Mouse (Mus musculus): Measurements from ENCODE around the gene Olfr527. TPM values are rescaled to one million over a fixed set of nuclear protein-coding genes. Genes with fewer than 3 reads are reported as not detected.

Olfr527 gene
- polyA plus RNA-seq (2016; fragmentation: Nextera tagmentation; extraction: Ambion mirVana): not detected in 2 replicates

- no peak for DNase-seq (ENCODE audit: low spot score)
- Histone ChIP-seq H3K27ac (no peak within 1 kb of the TSS), H3K4me3 (no peak within 1 kb of the TSS), H3K36me3 (no peaks in the 10 kb centered on the region), H3K9me3 (no peaks in the 10 kb centered on the region), H3K27me3 (ENCODE audit: insufficient read depth, poor library complexity, severe bottlenecking) (no peaks in the 10 kb centered on the region), H3K4me1 (no peaks in the 10 kb centered on the region)
- 90% methylated on average over 2 of the region's 2 CpGs for WGBS
Observed at GRCm38 (mm10) chr7:140333717-140334116, at the start of gene Olfr527. Olfr527 (plus strand) TSS chr7:140334017.

GRCm38 (mm10) chr7:140295746-140296145 is 38.1 kb upstream of the Olfr527 start:
- WGBS: 83% methylated on average over 9 of the region's 9 CpGs
- H3K27ac ChIP-seq: no peak overlapping the region
- H3K27me3 ChIP-seq (ENCODE audit: insufficient read depth, poor library complexity, severe bottlenecking): no peaks in the 10 kb centered on the region
- no peaks in the 10 kb centered on the region for H3K9me3 ChIP-seq
- H3K36me3 ChIP-seq: no peaks in the 10 kb centered on the region
- no peak for DNase-seq (ENCODE audit: low spot score)
- H3K4me3 ChIP-seq: no peak overlapping the region
- H3K4me1 ChIP-seq: no peaks in the 10 kb centered on the region

DNA sequence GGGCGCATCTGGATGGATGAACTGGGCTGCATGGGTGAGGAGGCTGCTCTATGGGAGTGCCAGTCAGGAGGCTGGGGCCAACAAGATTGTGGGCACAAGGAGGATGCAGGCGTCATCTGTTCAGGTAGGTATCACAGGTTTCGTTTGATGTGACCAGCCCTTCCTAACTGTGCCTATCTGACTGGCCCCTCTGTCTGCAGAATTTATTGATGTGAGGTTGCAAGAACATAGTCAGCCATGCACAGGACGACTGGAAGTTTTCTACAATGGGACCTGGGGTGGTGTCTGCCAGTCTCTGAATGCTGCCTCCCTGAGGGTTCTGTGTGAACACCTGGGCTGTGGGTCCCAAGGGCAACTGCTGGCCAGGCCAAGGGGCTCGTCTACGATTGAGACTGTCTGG is 36.9 kb upstream of the Olfr527 start:
- H3K4me1 ChIP-seq: no peaks in the 10 kb centered on the region
- H3K9me3 ChIP-seq: no peaks in the 10 kb centered on the region
- DNase-seq (ENCODE audit: low spot score): no peak
- no peaks in the 10 kb centered on the region for H3K27me3 ChIP-seq (ENCODE audit: insufficient read depth, poor library complexity, severe bottlenecking)
- H3K36me3 ChIP-seq: no peaks in the 10 kb centered on the region
- WGBS: 67% methylated on average over 6 of the region's 6 CpGs
- no peak overlapping the region for H3K27ac ChIP-seq
- no peak overlapping the region for H3K4me3 ChIP-seq

DNA sequence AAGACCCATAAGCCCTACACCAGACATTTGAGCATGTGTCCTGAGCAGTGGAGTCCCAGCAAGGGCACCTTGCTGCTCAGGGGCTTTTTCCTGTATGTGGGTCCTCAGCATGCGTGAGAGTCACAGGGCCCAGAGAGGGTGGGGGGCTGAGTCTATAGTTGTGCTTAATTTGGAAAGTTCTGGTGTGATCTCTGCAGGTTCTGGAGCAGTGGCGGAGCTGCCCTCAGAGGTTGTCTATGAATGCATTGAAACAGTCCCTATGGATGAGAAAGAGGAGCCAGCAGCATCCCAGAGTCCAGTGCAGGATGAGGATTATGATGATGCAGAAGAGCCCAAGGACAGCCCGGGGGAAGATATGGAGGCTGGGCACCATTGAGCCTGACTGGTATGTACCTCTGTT is 34.4 kb upstream of the Olfr527 start:
- H3K9me3 ChIP-seq: no peaks in the 10 kb centered on the region
- 74% methylated on average over 3 of the region's 3 CpGs for WGBS
- DNase-seq (ENCODE audit: low spot score): no peak
- no peaks in the 10 kb centered on the region for H3K27me3 ChIP-seq (ENCODE audit: insufficient read depth, poor library complexity, severe bottlenecking)
- no peaks in the 10 kb centered on the region for H3K36me3 ChIP-seq
- no peak overlapping the region for H3K4me3 ChIP-seq
- no peak overlapping the region for H3K27ac ChIP-seq
- H3K4me1 ChIP-seq: no peaks in the 10 kb centered on the region

DNA sequence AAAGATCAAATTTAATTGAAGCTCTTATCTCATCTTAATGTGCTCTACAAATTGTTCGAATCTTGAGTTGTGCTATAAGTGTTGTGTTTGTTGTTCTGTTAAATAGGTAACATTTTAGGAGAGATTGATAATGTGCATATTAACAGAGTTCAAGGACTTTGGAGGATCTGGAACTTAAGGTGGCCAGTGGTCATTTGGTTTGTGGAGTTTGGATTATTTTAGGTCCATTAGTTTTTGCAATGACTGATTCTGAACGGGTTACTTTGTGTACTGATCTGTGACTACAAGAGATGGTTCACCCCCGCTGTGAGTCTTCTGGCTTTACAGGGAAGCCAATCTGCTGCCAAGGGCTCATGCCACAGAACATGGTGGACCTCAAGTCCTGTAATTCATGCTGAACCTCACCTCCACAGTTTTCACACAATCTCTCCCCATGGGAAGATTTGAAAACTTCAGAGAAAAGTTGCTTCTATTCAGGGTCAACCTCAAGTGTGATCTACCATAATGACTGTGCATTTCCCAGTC is 13.9 kb upstream of the Olfr527 start:
- H3K36me3 ChIP-seq: no peaks in the 10 kb centered on the region
- no peak overlapping the region for H3K4me3 ChIP-seq
- no peak overlapping the region for H3K27ac ChIP-seq
- 78% methylated on average over 3 of the region's 3 CpGs for WGBS
- DNase-seq (ENCODE audit: low spot score): peak; percentile 58
- H3K4me1 ChIP-seq: no peaks in the 10 kb centered on the region
- H3K27me3 ChIP-seq (ENCODE audit: insufficient read depth, poor library complexity, severe bottlenecking): no peaks in the 10 kb centered on the region
- H3K9me3 ChIP-seq: no peaks in the 10 kb centered on the region

DNA sequence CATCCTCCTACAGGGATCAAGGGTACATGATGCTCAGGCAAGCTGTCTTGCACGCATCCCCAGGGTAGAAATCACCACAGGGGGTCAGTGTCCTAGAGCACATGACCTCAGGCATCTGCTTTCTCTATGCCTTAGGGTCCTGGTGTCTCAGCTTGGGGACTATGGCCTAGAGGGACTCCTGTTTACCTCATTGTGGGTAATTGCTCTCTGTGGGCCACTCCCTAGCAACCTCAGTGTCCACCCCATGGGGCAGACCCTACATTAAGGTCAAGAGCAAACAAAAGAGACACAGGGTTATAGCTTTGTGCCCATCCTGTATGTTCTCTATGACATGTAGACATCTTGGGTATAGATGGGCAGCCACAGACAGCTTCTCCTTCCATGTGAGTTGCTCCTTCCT is 13.3 kb upstream of the Olfr527 start, which contains the start of gene Olfr525:
TSS of gene Olfr525 (plus strand) at position 301 of the 400 bp plus-strand sequence.
- Histone ChIP-seq H3K27me3 (ENCODE audit: insufficient read depth, poor library complexity, severe bottlenecking) (no peaks in the 10 kb centered on the region), H3K4me1 (no peaks in the 10 kb centered on the region), H3K4me3 (no peak within 1 kb of the TSS), H3K36me3 (no peaks in the 10 kb centered on the region), H3K9me3 (no peaks in the 10 kb centered on the region), H3K27ac (no peak within 1 kb of the TSS)
- WGBS: 63% methylated on average over 1 of the region's 1 CpGs
- peak; percentile 66 for DNase-seq (ENCODE audit: low spot score)

DNA sequence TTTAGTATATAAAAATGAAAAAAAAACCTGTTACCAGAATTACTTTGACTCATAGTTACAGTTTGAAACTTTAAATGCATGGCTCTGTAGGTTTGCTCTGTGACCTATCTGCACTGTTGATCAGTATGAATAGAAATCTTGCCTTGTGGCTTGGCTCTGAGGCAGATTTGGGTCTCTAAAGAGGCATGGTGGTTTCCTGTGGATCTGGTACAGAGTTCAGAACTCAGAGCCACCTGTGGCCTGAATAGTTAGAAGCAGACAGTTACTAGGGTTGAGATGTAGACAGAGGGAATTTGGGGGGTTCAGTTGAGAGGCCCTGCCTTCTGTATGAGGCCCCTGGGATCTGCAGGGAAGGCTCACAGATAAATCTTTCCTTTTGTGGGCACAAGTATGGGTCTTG is 12.7 kb upstream of the Olfr527 start:
- Histone ChIP-seq H3K4me3 (no peak overlapping the region), H3K36me3 (no peaks in the 10 kb centered on the region), H3K4me1 (no peaks in the 10 kb centered on the region), H3K27me3 (ENCODE audit: insufficient read depth, poor library complexity, severe bottlenecking) (no peaks in the 10 kb centered on the region), H3K9me3 (no peaks in the 10 kb centered on the region), H3K27ac (no peak overlapping the region)
- peak; percentile 19 for DNase-seq (ENCODE audit: low spot score)

GRCm38 (mm10) chr7:140329766-140330304 is 4.0 kb upstream of the Olfr527 start:
- H3K4me3 ChIP-seq: no peak overlapping the region
- H3K4me1 ChIP-seq: no peaks in the 10 kb centered on the region
- H3K27me3 ChIP-seq (ENCODE audit: insufficient read depth, poor library complexity, severe bottlenecking): no peaks in the 10 kb centered on the region
- peak; percentile 72 for DNase-seq (ENCODE audit: low spot score)
- 67% methylated on average over 1 of the region's 1 CpGs for WGBS
- no peak overlapping the region for H3K27ac ChIP-seq
- no peaks in the 10 kb centered on the region for H3K36me3 ChIP-seq
- H3K9me3 ChIP-seq: no peaks in the 10 kb centered on the region

DNA sequence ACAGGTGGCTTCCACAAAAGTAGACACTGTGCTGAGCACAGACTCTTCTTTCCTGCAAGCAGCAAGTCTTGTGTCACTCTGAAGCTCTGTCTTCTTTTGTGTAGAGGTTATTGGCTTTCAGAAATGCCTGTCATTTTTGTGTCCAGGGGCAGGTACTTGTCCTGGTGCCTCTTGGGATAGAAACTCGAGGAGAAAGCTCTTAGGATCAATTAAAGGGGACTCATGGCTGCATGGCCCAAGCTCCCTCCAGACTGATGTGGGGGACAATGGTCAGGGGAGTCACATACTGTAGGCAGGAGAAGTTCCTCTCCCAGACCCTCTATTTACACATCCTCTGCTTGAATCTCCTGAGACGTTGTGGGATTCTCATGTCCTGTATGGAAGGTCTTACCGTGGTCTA is 27.8 kb downstream of the Olfr527 start, which contains the start of gene Olfr60:
TSS of gene Olfr60 (minus strand) at position 101 of the 400 bp plus-strand sequence.
- Histone ChIP-seq H3K36me3 (no peaks in the 10 kb centered on the region), H3K27ac (no peak within 1 kb of the TSS), H3K9me3 (no peaks in the 10 kb centered on the region), H3K4me1 (no peaks in the 10 kb centered on the region), H3K4me3 (no peak within 1 kb of the TSS), H3K27me3 (ENCODE audit: insufficient read depth, poor library complexity, severe bottlenecking) (no peaks in the 10 kb centered on the region)
- 71% methylated on average over 3 of the region's 3 CpGs for WGBS
- no peak for DNase-seq (ENCODE audit: low spot score)

DNA sequence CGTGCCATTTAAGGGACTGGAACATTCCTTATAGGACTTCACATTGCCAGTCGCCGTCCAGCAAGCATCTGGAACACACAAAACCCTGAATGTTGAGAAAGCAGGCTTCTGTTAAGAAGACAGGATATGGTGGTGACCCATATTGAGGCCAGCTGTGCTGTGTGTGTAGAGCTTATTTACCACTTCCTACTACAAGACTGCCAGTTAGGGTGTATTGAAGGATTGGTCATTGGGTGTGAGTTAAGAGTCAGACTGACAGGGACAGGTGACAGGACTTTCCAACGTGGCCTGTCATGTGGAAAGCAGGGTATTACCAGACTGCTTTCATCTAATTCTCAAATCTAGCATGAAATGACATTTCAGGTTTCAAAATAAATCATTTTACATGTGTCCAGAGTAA is 40.5 kb downstream of the Olfr527 start:
- H3K36me3 ChIP-seq: no peaks in the 10 kb centered on the region
- H3K27me3 ChIP-seq (ENCODE audit: insufficient read depth, poor library complexity, severe bottlenecking): no peaks in the 10 kb centered on the region
- no peak overlapping the region for H3K4me3 ChIP-seq
- 78% methylated on average over 4 of the region's 4 CpGs for WGBS
- no peak for DNase-seq (ENCODE audit: low spot score)
- no peak overlapping the region for H3K27ac ChIP-seq
- H3K4me1 ChIP-seq: no peaks in the 10 kb centered on the region
- H3K9me3 ChIP-seq: no peaks in the 10 kb centered on the region

GRCm38 (mm10) chr7:140376231-140376630 is 42.4 kb downstream of the Olfr527 start, which contains the start of gene Olfr530:
Olfr530 (minus strand) TSS chr7:140376331.
- no peak within 1 kb of the TSS for H3K27ac ChIP-seq
- no peaks in the 10 kb centered on the region for H3K4me1 ChIP-seq
- H3K36me3 ChIP-seq: no peaks in the 10 kb centered on the region
- WGBS: 59% methylated on average over 1 of the region's 1 CpGs
- H3K4me3 ChIP-seq: no peak within 1 kb of the TSS
- H3K27me3 ChIP-seq (ENCODE audit: insufficient read depth, poor library complexity, severe bottlenecking): no peaks in the 10 kb centered on the region
- DNase-seq (ENCODE audit: low spot score): no peak
- H3K9me3 ChIP-seq: no peaks in the 10 kb centered on the region

DNA sequence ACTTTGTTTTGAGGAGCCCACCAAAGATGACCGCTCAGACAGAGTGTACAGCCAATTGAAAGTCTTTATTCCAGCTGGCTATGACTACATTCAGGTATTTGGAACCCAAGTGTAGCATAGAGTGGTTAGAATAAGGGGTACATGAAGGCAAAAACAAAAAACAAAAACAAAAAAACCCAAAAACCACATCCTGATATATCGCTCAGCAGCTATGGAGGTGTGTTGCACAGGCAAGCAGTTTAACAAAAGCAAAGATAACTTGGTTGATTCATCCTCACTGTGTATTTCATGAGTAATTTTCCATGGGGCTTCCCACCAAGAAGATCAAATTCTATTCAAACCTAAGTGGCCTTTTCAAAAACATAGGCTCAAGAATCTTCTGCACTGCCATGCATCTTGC is 43.1 kb downstream of the Olfr527 start:
- Histone ChIP-seq H3K27me3 (ENCODE audit: insufficient read depth, poor library complexity, severe bottlenecking) (no peaks in the 10 kb centered on the region), H3K4me3 (no peak overlapping the region), H3K36me3 (no peaks in the 10 kb centered on the region), H3K4me1 (no peaks in the 10 kb centered on the region), H3K9me3 (no peaks in the 10 kb centered on the region), H3K27ac (no peak overlapping the region)
- WGBS: 95% methylated on average over 2 of the region's 2 CpGs
- DNase-seq (ENCODE audit: low spot score): no peak

Measured in heart, embryonic 10.5 days (tissue).